Mouse (Mus musculus) CH12.LX (cell line): ENCODE data around the gene Nudt16l1. TPM values are rescaled to one million over a fixed set of nuclear protein-coding genes. Genes with fewer than 3 reads are reported as not detected.

Experiments
- DNase-seq: peaks from one replicate; pipeline ENCODE4 v3.0.0-alpha.2; 2013; ENCODE audit errors: extremely low read depth
- H3K27ac ChIP-seq: 2 replicates; pipeline ENCODE4 v1.5.1; 2012; ENCODE audit warnings: low read depth, mild to moderate bottlenecking, control low read depth, moderate library complexity; ENCODE audit not compliant: insufficient read depth
- H3K27me3 ChIP-seq: replicated peaks from 2 replicates; pipeline ENCODE3; 2012; ENCODE audit warnings: inconsistent platforms
- H3K36me3 ChIP-seq, 2 experiments: replicated peaks in 1 of 2; 2 replicates each; pipeline versions ENCODE3 to v1.6.1; 2012; ENCODE audit warnings: inconsistent platforms in 1 of 2, low read length in 1 of 2, mild to moderate bottlenecking in 1 of 2, mixed read lengths in 1 of 2, moderate library complexity in 1 of 2; ENCODE audit not compliant: control insufficient read depth in 1 of 2, insufficient read depth in 1 of 2
- H3K4me1 ChIP-seq, 2 experiments: 2 replicates each; pipeline ENCODE4 v1.6.1; 2012; ENCODE audit warnings: inconsistent platforms in 1 of 2, moderate library complexity in 1 of 2; ENCODE audit not compliant: insufficient read depth in 2 of 2, control insufficient read depth in 1 of 2
- H3K4me2 ChIP-seq: 2 replicates; pipeline ENCODE4 v1.6.1; 2012; ENCODE audit warnings: low read depth, mild to moderate bottlenecking, control low read depth; ENCODE audit not compliant: poor library complexity, insufficient read depth, severe bottlenecking
- H3K4me3 ChIP-seq, 3 experiments: fragments of 150-350 bp in 1 of 3; sonication (generic) in 1 of 3; replicated peaks in 1 of 3; 2 replicates each; pipeline versions ENCODE3 to v1.5.1; 2011 to 2012; ENCODE audit warnings: low read depth in 2 of 3, low read length in 2 of 3, mild to moderate bottlenecking in 2 of 3, moderate library complexity in 2 of 3, control low read depth in 1 of 3, improper control_type of control experiment in 1 of 3, inconsistent platforms in 1 of 3, mixed read lengths in 1 of 3; ENCODE audit not compliant: poor library complexity in 1 of 3
- H3K79me2 ChIP-seq: replicated peaks from 2 replicates; pipeline ENCODE4 v1.6.1; 2012; ENCODE audit warnings: mild to moderate bottlenecking, moderate library complexity; ENCODE audit not compliant: control insufficient read depth, poor library complexity, insufficient read depth, severe bottlenecking; ENCODE audit errors: extremely low read depth
- H3K9ac ChIP-seq: 2 replicates; pipeline ENCODE4 v1.6.1; 2012; ENCODE audit warnings: low read depth, mild to moderate bottlenecking, control low read depth, moderate library complexity; ENCODE audit not compliant: insufficient read depth
- H3K9me3 ChIP-seq: replicated peaks from 2 replicates; pipeline ENCODE3; 2012; ENCODE audit warnings: low read length, inconsistent platforms, mixed read lengths
- ELF1 ChIP-seq: IDR thresholded peaks from 2 replicates; pipeline ENCODE4 v1.6.1; 2014; ENCODE audit warnings: low read depth, mild to moderate bottlenecking, inconsistent platforms, low read length, improper control_type of control experiment
- HCFC1 ChIP-seq: IDR thresholded peaks from 2 replicates; pipeline ENCODE4 v1.6.1; 2012; ENCODE audit warnings: low read depth, mild to moderate bottlenecking, inconsistent platforms, low read length, improper control_type of control experiment
- IRF4 ChIP-seq: IDR thresholded peaks from 2 replicates; pipeline ENCODE4 v1.6.1; 2014; ENCODE audit warnings: low read depth, mild to moderate bottlenecking, inconsistent platforms, low read length, improper control_type of control experiment
- KAT2A ChIP-seq: IDR thresholded peaks from 2 replicates; pipeline ENCODE4 v1.6.1; 2012; ENCODE audit warnings: low read length, improper control_type of control experiment, inconsistent platforms; ENCODE audit not compliant: insufficient replicate concordance
- MAX ChIP-seq: IDR thresholded peaks from 2 replicates; pipeline ENCODE4 v1.6.1; 2011; ENCODE audit warnings: low read length, improper control_type of control experiment
- MYC ChIP-seq: IDR thresholded peaks from 2 replicates; pipeline ENCODE4 v1.6.1; 2011; ENCODE audit warnings: low read depth, mild to moderate bottlenecking, improper control_type of control experiment, low read length
- NELFE ChIP-seq: IDR thresholded peaks from 2 replicates; pipeline ENCODE4 v1.6.1; 2011; ENCODE audit warnings: low read depth, low read length, improper control_type of control experiment
- RCOR1 ChIP-seq: conservative IDR thresholded peaks from 2 replicates; pipeline ENCODE4 v1.6.1; 2012; ENCODE audit warnings: low read depth, mild to moderate bottlenecking, inconsistent platforms, low read length, improper control_type of control experiment
- ZKSCAN1 ChIP-seq: IDR thresholded peaks from 2 replicates; pipeline ENCODE4 v1.6.1; 2012; ENCODE audit warnings: low read depth, inconsistent platforms, low read length, improper control_type of control experiment, borderline replicate concordance
- dilution Hi-C: fragments of 300-500 bp; cut with MboI; formaldehyde crosslinking; loops from 2 replicates; pipeline ENCODE4 v1.14.3; 2020; ENCODE audit warnings: low sequenced_read_pairs; ENCODE audit not compliant: extremely low pct_unique_long_range_greater_than_20kb, extremely low pct_ligation_motif_present
- in situ Hi-C: fragments of 300-500 bp; cut with MboI; formaldehyde crosslinking; loops from 3 replicates; pipeline ENCODE4 v1.14.3; 2019; ENCODE audit warnings: low sequenced_read_pairs, low pct_ligation_motif_present, low pct_unique_long_range_greater_than_20kb, mixed read lengths
- polyA plus RNA-seq: library from polyadenylated mRNA; unstranded; fragments of >175 nt; gene quantifications from 2 replicates; pipeline ENCODE4 v1.2.1, GENCODE M21; 2012; ENCODE audit warnings: low read depth; ENCODE audit not compliant: insufficient read length
- total RNA-seq, 2 experiments: library from RNA; depleted of rRNA; stranded (reverse); fragments of 300-350 nt in 1 of 2; fragments of >200 nt in 1 of 2; gene quantifications; 2 replicates each; pipeline ENCODE4 v1.2.3; 2012 to 2014

Nudt16l1 gene
- total and polyA plus RNA-seq, 3 experiments = 36.3 to 101 (median 65.7) TPM

GRCm38 (mm10) chr16:4984717-4985116 is 46.2 kb downstream of the Nudt16l1 start:
- H3K4me1 ChIP-seq = peaks cover 0 to 17% of the 10 kb centered on the region in 2 experiments; a peak in 2 of 4 replicates

More at GRCm38 (mm10) chr16:4984717-4985116, 46.2 kb downstream of the Nudt16l1 start:
- no peak for TF ChIP-seq NELFE
- no peak for TF ChIP-seq MAX
- TF ChIP-seq RCOR1 = no peak
- TF ChIP-seq ELF1 = no peak
- TF ChIP-seq MYC = no peak
- TF ChIP-seq IRF4 = no peak
- no peak for TF ChIP-seq HCFC1
- no peak for TF ChIP-seq ZKSCAN1
- TF ChIP-seq KAT2A = no peak
- in situ Hi-C loops (loop anchor here (5.0 kb wide), 1 partner anchor 158 kb away; no protein-coding TSS in a partner anchor), dilution Hi-C loops (no loop called here)
- Histone ChIP-seq H3K27ac (no peak overlapping the region), H3K4me3 (no peak overlapping the region), H3K27me3 (no peaks in the 10 kb centered on the region), H3K9me3 (peaks cover 3% of the 10 kb centered on the region), H3K79me2 (no peaks in the 10 kb centered on the region), H3K9ac (no peak overlapping the region), H3K36me3 (no peaks in the 10 kb centered on the region), H3K4me2 (no peak overlapping the region)
- DNase-seq = no peak

Other genes starting within 250 kb of the Nudt16l1 start
- 20.0 and 20.3 TPM in 2 replicates for gene Nmral1, start 219.4 kb upstream of the Nudt16l1 start, total RNA-seq (2012; rRNA removed)
- 2.4 and 3.6 TPM in 2 replicates for gene Nmral1, start 219.4 kb upstream of the Nudt16l1 start, total RNA-seq (2014; rRNA removed)
- gene Nmral1, start 219.4 kb upstream of the Nudt16l1 start, polyA plus RNA-seq = 3.2 TPM in 2 replicates
- 72.3 and 73.2 TPM in 2 replicates for gene Hmox2, start 212.4 kb upstream of the Nudt16l1 start, total RNA-seq (2012; rRNA removed)
- 74.0 and 80.4 TPM in 2 replicates for gene Hmox2, start 212.4 kb upstream of the Nudt16l1 start, total RNA-seq (2014; rRNA removed)
- 91.9 and 121 TPM in 2 replicates for gene Hmox2, start 212.4 kb upstream of the Nudt16l1 start, polyA plus RNA-seq
- 28.0 and 28.7 TPM in 2 replicates for gene Cdip1, start 148.5 kb upstream of the Nudt16l1 start, total RNA-seq (2012; rRNA removed)
- gene Cdip1, start 148.5 kb upstream of the Nudt16l1 start, total RNA-seq (2014; rRNA removed) = 20.0 and 22.3 TPM in 2 replicates
- 18.5 and 22.2 TPM in 2 replicates for gene Cdip1, start 148.5 kb upstream of the Nudt16l1 start, polyA plus RNA-seq
- gene 4930562C15Rik, start 103.3 kb upstream of the Nudt16l1 start, total RNA-seq (2012; rRNA removed) = 0.04 and 0.13 TPM in 2 replicates
- 0.11 and 0.20 TPM in 2 replicates for gene 4930562C15Rik, start 103.3 kb upstream of the Nudt16l1 start, total RNA-seq (2014; rRNA removed)
- gene 4930562C15Rik, start 103.3 kb upstream of the Nudt16l1 start, polyA plus RNA-seq = 0.59 and 0.80 TPM in 2 replicates
- 11.6 and 12.9 TPM in 2 replicates for gene Ubald1, start 58.4 kb upstream of the Nudt16l1 start, total RNA-seq (2012; rRNA removed)
- 7.2 and 9.6 TPM in 2 replicates for gene Ubald1, start 58.4 kb upstream of the Nudt16l1 start, total RNA-seq (2014; rRNA removed)
- gene Ubald1, start 58.4 kb upstream of the Nudt16l1 start, polyA plus RNA-seq = 48.7 and 53.7 TPM in 2 replicates
- gene Mgrn1, start 52.5 kb upstream of the Nudt16l1 start, total RNA-seq (2012; rRNA removed) = 14.1 and 16.9 TPM in 2 replicates
- 9.0 and 11.7 TPM in 2 replicates for gene Mgrn1, start 52.5 kb upstream of the Nudt16l1 start, total RNA-seq (2014; rRNA removed)
- 12.9 and 15.5 TPM in 2 replicates for gene Mgrn1, start 52.5 kb upstream of the Nudt16l1 start, polyA plus RNA-seq
- gene Anks3, start 25.4 kb downstream of the Nudt16l1 start, total RNA-seq (2012; rRNA removed) = 24.4 and 34.0 TPM in 2 replicates
- gene Anks3, start 25.4 kb downstream of the Nudt16l1 start, total RNA-seq (2014; rRNA removed) = 17.0 and 17.4 TPM in 2 replicates
- 33.5 and 34.9 TPM in 2 replicates for gene Anks3, start 25.4 kb downstream of the Nudt16l1 start, polyA plus RNA-seq
- gene Sept12, start 59.1 kb downstream of the Nudt16l1 start, total RNA-seq (2012; rRNA removed) = not detected in 2 replicates
- 0.13 TPM in 1 of 2 replicates, not detected in the other for gene Sept12, start 59.1 kb downstream of the Nudt16l1 start, total RNA-seq (2014; rRNA removed)
- not detected in 2 replicates for gene Sept12, start 59.1 kb downstream of the Nudt16l1 start, polyA plus RNA-seq
- not detected in 2 replicates for gene Smim22, start 68.5 kb downstream of the Nudt16l1 start, total RNA-seq (2012; rRNA removed)
- not detected in 2 replicates for gene Smim22, start 68.5 kb downstream of the Nudt16l1 start, total RNA-seq (2014; rRNA removed)
- gene Smim22, start 68.5 kb downstream of the Nudt16l1 start, polyA plus RNA-seq = not detected in 2 replicates
- 27.7 and 33.4 TPM in 2 replicates for gene Rogdi, start 74.8 kb downstream of the Nudt16l1 start, total RNA-seq (2012; rRNA removed)
- gene Rogdi, start 74.8 kb downstream of the Nudt16l1 start, total RNA-seq (2014; rRNA removed) = 21.5 and 25.1 TPM in 2 replicates
- gene Rogdi, start 74.8 kb downstream of the Nudt16l1 start, polyA plus RNA-seq = 121 and 130 TPM in 2 replicates
- gene Glyr1, start 111.1 kb downstream of the Nudt16l1 start, total RNA-seq (2012; rRNA removed) = 90.6 and 103 TPM in 2 replicates
- gene Glyr1, start 111.1 kb downstream of the Nudt16l1 start, total RNA-seq (2014; rRNA removed) = 130 and 134 TPM in 2 replicates
- 125 and 132 TPM in 2 replicates for gene Glyr1, start 111.1 kb downstream of the Nudt16l1 start, polyA plus RNA-seq
- gene Ubn1, start 111.3 kb downstream of the Nudt16l1 start, total RNA-seq (2012; rRNA removed) = 31.0 and 33.2 TPM in 2 replicates
- gene Ubn1, start 111.3 kb downstream of the Nudt16l1 start, total RNA-seq (2014; rRNA removed) = 14.3 and 17.4 TPM in 2 replicates
- 30.4 and 32.5 TPM in 2 replicates for gene Ubn1, start 111.3 kb downstream of the Nudt16l1 start, polyA plus RNA-seq
- gene Ppl, start 193.7 kb downstream of the Nudt16l1 start, total RNA-seq (2012; rRNA removed) = 0.25 TPM in 2 replicates
- not detected in 2 replicates for gene Ppl, start 193.7 kb downstream of the Nudt16l1 start, total RNA-seq (2014; rRNA removed)
- 0.04 and 0.10 TPM in 2 replicates for gene Ppl, start 193.7 kb downstream of the Nudt16l1 start, polyA plus RNA-seq
- 0.13 TPM in 2 replicates for gene Sec14l5, start 208.3 kb downstream of the Nudt16l1 start, total RNA-seq (2012; rRNA removed)
- gene Sec14l5, start 208.3 kb downstream of the Nudt16l1 start, total RNA-seq (2014; rRNA removed) = 0.05 TPM in 1 of 2 replicates, not detected in the other
- not detected in 2 replicates for gene Sec14l5, start 208.3 kb downstream of the Nudt16l1 start, polyA plus RNA-seq